Mouse (Mus musculus) ovary, postnatal 36 days (tissue): Measurements from ENCODE around the gene Setdb2.
A peak's percentile ranks its signal among the peaks of the same experiment; 100 is the strongest.

Source experiments
- DNase-seq: peaks from one replicate; pipeline ENCODE4 v3.0.0; 2022; ENCODE audit warnings: low spot score, mixed read lengths

Setdb2 gene

GRCm38 (mm10) chr14:59370348-59371068 lies 70.2 kb downstream of the Setdb2 start:
- no peak for DNase-seq

GRCm38 (mm10) chr14:59366386-59367105 lies 74.1 kb downstream of the Setdb2 start:
- no peak for DNase-seq

- peak; percentile 11 for DNase-seq
These were observed 75.4 kb downstream of the Setdb2 start, which contains the start of gene Phf11d for GRCm38 (mm10) chr14:59365244-59365644. TSS of gene Phf11d (minus strand) at chr14:59365470.
